Mouse (Mus musculus): ENCODE data around the gene Rrad.
A peak's percentile ranks its signal among the peaks of the same experiment; 100 is the strongest.
"Not testable (repeated sequence)": the region's sequence is repeated elsewhere in the genome, so short reads cannot be mapped to it uniquely, and the experiment has no call there.

Rrad gene

GRCm38 (mm10) chr8:104630981-104631663 lies at the start of gene Rrad:
TSS of gene Rrad (minus strand) at chr8:104631327.
- peak; percentile 23 to 34 for DNase-seq

DNA sequence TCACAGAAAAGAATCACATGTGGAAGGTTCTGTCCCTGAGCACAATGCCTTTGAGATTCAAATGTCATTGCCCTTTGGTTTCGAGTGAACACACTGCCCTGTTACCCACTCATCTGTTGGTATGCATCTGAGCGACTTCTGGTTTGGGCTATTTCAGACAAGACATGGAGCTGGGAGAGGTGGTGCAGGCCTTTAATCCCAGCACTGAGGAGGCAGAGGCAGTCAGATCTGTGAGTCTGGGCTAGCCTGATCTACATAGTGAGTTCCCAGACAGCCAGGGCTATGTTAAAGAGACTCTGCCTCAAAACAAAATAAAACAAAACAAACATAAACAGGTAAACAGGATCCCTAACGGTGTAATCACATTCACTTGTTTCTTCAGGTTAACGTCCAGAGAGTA lies 24.5 kb upstream of the Rrad start:
- no peak for DNase-seq

DNA sequence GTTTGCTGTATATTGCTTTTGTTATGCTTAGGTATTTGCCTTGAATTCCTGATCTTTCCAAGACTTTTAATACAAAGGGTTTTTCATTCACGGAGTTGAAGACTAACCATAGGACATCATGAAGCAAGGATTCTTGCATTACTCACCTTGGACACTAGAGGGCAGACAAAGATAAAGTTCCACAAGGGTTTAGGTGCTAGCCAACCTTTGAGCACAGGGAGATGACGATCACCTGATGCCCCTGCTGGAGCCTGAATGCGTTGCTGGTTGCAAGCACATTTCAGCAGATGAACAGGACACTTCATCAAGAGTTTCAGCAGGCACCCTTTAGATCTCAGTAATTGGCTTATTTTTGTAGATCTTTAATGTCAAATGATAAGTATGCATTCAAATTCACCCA lies 23.9 kb upstream of the Rrad start:
- peak; percentile 89 to 94 for DNase-seq

- not testable (repeated sequence) for DNase-seq
Measured at GRCm38 (mm10) chr8:104644187-104644586, 13.1 kb upstream of the Rrad start.

DNA sequence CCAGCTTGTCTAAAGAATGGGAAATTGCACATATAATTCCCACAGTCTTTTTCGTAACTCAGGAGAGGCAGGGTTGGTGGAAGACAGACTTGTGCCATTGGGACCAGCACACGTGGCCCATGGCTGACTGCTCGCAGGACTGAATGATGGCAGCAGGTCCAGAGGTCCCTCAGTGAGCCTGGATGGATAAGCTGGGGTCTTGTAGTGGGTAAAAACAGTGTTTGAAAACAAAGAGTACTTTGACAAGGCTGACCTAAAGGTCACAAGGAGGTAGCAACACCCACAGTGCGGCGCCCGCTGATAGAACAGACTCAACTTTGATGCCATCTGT lies 11.2 kb upstream of the Rrad start:
- no peak for DNase-seq

DNA sequence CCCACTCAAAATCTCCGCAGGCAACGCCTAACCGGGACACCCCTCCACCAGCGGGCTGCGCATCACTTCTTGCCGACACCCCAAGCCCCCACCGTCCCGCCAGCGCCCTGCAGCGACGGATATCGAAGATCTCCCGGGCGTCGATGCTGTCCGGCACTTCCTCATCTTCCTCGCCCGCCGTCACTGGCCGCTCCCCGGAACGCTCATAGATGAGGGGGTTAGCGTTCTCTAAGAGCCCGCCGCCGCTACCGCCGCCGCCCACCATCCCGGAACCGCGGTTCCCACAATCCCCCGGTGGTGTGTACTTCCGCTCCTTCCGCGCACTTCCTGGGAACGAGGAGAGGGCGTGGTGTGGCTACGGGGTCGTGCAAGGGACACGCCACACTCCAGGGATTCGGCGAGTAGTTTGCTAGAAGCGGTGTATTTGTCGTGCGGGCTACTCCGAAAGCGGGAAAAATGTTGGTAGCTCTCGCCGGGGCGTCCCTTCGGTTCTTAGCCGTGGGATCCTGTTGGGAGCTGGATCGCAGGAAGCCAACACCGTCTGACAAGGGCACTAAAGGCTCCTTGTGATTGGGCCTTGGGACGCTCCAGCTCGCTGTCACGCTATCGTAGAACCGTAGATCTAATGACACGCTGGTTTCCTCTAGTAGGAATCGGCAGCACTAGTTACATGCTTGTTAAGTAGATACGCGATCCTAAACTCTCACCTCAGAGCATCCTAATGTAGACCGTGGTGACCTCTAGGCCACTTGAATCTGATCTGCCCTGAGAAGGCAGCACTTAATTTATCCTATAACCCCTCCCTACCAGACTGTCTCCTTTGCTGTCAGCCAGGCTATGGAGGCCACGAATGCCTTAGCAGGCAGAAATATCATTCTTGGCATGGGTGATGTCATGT lies 10.5 kb upstream of the Rrad start, which contains the start of gene Ciao2b:
TSS of gene Ciao2b (minus strand) at position 540 of the 898 bp plus-strand sequence.
- DNase-seq: peak; percentile 92 to 94

DNA sequence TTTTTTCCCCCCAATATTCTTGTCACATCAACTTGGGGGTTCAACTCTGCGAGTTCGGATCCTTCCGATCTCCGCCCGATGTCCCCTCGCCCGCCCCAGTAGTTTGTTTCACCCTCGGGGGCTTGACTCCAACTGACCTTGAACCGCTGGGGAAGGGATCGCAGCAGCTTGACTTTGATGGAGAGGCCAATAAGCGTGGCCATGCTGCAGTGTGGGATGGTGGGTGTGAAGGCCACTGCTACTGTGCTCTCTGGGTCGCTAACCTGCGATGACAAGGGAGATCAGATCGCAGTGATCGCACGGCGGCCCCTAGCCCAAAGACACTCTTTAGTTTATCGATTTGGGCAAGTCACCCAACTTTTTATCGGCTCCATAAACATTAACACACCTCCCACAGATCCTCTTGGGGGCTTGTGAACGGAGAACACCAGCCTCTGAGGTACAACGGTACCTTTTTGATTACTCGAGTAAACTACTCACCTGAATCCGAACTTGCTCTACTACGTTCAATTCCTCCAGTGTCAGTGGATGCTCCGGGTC lies 9.8 kb upstream of the Rrad start:
- DNase-seq: no peak

- no peak for DNase-seq
Measured at GRCm38 (mm10) chr8:104640241-104640640, 9.1 kb upstream of the Rrad start.

DNA sequence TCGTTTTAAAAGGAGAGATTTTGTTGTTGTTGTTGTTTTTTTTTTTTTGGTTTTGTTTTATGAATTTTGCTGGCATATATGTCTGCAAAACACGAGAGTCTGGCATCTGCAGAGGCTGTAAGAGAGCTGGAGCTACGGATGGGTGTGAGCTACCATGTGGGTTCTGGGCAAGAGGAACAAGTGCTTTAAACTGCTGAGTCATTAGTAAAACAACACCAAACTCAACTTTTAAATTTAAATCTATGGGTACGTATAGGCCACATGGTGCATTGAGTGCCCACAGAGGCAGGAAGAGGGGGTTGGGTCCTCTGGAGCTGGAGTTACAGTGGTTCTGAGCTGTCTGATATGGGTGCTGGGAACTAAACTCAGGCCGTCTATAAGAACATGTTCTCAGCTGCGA lies 6.9 kb upstream of the Rrad start:
- DNase-seq: no peak

DNA sequence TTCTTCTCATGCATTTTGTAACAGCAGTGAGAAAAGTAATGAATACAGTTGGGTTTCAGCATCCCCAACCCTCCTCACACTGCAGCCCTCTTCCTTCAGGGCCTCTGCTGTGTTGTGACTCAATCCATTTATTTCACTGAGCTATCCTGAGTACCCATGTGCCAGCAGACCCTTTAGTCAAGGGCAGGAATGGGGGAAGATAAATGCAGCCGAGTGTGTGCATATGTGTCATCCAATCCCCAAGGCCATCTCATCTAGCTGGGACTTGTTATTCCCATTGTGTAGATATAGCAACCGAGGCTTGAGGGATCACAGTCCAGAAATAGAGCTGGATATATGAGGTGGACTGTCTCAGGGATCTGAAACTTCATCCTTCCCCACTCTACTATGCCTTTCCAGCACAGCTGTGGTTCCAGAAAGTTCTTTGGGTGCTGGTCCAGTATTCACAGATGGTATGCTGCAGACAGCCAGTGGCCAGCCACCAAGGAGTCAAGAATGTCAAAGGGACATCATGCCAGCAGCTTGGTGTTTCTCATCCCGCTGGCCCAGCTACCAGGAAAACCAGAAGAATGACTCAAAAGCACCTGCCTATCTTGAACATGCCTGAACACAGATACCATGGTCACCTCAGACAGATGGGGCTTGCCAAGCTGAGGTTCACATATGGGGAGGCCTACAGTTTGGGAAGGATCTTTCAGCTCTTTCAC lies 4.0 kb upstream of the Rrad start:
- no peak for DNase-seq

GRCm38 (mm10) chr8:104633156-104633744 lies 2.1 kb upstream of the Rrad start:
- no peak for DNase-seq

DNA sequence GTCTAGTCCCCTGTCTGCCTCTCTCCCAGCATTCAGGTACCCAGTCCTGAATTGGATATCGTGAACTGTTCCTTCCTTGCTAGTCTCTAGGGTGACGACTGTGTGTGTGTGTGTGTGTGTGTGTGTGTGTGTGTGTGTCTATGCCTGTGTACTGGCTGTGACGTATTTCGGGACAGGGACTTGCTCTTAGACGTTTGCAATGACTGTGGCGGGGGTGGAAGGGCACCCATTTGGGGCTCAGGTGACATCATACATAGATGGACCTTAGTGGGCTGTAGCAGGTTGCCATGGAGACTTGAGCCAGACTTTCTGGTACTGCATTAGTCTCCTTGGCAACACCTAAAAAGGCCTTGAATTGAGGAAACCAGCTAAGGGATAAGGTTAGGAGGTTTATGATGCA lies 1.4 kb upstream of the Rrad start:
- no peak for DNase-seq

- DNase-seq: no peak
Measured at GRCm38 (mm10) chr8:104631975-104632374, 848 bp upstream of the Rrad start.

DNA sequence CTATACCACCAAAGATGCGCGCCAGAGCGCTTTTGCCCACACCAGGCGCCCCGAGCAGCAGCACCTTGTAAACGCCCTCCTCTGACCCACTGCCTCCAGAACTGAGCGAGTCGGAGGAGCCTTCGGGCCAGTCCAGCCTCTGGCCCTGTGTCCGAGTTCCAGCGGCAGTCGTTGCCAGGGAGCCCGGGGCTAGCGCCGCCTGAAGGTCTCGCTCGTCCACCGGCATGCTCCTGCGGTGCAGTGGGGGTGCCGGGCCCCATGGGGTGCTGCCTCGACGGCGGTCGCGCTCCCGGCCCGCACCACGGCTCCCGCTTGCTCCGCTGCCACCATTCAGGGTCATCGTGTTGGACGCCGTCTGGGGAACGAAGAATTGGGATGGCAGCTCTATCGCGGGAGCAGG lies 553 bp downstream of the Rrad start:
- DNase-seq: peak in 1 of 2 experiments; percentile 33

GRCm38 (mm10) chr8:104630111-104630479 lies 1.0 kb downstream of the Rrad start:
- DNase-seq: no peak

- peak; percentile 61 to 65 for DNase-seq
Measured at GRCm38 (mm10) chr8:104629306-104630110, 1.6 kb downstream of the Rrad start.

DNA sequence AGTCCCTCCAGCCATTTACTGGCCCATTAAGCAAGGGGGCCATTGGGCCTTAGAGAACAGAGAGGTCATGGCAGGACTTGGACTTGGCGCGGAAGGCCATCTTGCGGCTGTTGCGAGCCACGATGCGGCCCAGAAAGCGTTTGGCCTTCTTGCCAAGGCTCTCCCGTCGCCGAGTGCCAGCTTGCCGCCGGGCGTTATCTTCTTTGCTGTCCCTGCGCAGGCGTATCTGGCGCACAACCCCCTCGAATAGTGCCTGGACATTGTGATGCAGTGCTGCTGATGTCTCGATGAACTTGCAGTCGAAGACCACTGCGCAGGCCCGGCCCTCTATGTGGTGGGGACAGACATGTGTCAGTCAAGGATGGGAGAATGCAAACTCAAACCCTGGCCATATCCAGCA lies 2.7 kb downstream of the Rrad start:
- DNase-seq: peak; percentile 16 to 22

DNA sequence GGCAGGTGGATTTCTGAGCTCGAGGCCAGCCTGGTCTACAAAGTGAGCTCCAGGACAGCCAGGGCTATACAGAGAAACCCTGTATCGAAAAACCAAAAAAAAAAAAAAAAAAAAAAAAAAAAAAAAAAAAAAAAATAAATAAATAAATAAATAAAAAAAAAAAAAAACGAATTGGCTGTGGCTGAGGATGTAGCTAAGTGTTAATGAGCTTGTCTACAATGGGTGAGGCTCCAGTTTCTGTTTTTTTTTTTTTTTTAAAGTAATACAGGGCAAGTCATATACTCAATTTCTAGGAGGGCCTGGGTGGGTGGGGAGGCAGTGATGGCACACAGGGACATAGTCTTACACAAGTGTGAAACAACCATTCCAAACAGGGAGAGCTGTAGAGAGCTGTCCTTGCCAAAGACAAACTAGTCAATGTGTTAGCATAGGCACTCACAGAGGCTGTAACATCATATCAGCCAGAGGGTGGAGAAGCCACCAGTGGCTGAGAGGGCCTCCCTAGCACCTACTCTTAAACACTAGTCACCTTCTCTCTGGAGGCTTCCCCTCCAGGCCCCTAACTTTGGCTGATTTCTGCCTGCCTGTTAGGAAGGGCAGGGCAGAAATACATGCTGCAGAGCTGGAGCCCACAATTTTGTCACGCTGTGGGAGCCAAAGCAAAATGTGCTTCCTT lies 3.9 kb downstream of the Rrad start:
- no peak for DNase-seq

DNA sequence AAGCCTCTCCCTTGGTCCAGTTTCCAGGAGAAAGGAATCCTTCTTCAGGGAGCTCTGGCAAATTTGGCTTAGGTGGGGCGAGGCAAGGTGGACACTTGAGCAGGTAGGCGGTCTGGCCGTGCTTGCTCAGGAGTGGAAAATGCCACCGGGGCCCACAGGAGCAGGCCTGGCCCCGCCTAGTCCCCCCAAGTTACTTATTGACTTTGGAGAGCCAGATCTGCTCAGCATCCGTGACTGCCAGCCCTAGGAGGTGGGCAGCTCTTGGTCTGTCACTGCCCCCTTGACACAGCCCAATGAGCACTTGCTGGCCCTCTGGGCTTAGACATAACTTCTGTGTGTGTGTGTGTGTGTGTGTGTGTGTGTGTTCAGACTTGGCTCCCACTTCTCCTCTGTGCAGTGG lies 7.0 kb downstream of the Rrad start, which contains the start of gene Cdh16:
TSS of gene Cdh16 (minus strand) at position 236 of the 400 bp plus-strand sequence.
- no peak for DNase-seq

GRCm38 (mm10) chr8:104620765-104621164 lies 10.4 kb downstream of the Rrad start:
- no peak for DNase-seq

- no peak for DNase-seq
Measured at GRCm38 (mm10) chr8:104613119-104613518, 18.0 kb downstream of the Rrad start.
